Mouse (Mus musculus): ENCODE measurements at regions not wholly inside any gene's neighbourhood (a gene's known extent, or its start where the extent isn't known, plus 50 kb on each side); places are given as distances from the start of the nearest gene placed in this dataset.
A peak's percentile ranks its signal among the peaks of the same experiment; 100 is the strongest.

DNA sequence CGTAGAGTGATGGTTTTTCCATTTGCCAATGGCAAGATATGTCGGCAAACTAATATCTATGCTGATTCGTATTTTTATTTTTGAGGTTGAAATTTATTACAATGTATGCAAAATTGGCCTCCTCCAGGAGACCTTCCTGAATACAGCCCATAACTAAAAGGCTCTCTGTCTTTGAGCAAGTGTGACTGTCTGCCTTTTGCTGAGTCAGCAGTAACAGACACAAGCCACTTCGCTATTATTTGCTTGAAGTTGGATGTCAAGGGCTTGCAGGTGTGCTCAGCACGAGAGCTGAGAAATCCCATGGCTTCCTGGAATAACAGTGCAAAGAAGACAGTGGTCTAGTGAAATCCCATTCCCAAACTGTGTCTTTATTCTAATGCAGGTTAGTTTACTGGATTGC is 56.9 kb downstream of the Dmrt2 start:
- 81% methylated on average over 5 of the region's 5 CpGs for WGBS
- ATAC-seq (replicated peaks; ENCODE audit: low FRiP score, low read depth) (no peak), DNase-seq (ENCODE audit: low spot score) (no peak)
- no peaks in the 10 kb centered on the region for H3K4me1 ChIP-seq (replicated peaks; ENCODE audit: insufficient read depth, low read length)
- H3K4me3 ChIP-seq (replicated peaks; ENCODE audit: low read depth, low read length): no peak overlapping the region
- H3K27ac ChIP-seq: no peak overlapping the region
- H3K27me3 ChIP-seq (ENCODE audit: insufficient read depth, low read length): no peaks in the 10 kb centered on the region
- no peak overlapping the region for H3K9ac ChIP-seq (ENCODE audit: low read depth, low read length)
- no peaks in the 10 kb centered on the region for H3K36me3 ChIP-seq (ENCODE audit: insufficient read depth, low read length)
- H3K4me2 ChIP-seq (ENCODE audit: low read length): no peak overlapping the region
- no peak for TF ChIP-seq CTCF (IDR thresholded peaks at IDR 0.05; ENCODE audit: low read depth)
- H3K9me3 ChIP-seq (replicated peaks; ENCODE audit: low read length): no peaks in the 10 kb centered on the region

DNA sequence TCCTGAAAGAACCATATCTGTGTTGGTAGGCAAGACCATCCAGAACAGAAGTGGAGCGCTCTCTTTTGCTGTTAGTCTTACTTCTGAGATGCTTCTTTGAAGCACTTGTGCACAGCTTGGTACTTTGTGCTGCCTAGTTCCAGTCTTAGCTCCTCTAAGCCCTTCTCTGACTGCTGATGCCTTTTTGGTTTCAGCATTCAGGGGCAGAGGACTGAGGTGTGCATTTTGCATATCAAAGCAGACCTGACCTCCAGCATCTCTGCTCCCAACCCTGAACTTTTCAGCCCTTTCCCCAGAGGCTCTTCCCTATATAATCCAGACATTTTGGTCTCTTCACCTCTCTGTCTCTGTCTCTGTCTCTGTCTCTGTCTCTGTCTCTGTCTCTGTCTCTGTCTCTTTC is 57.4 kb downstream of the Dmrt2 start:
- no peak overlapping the region for H3K9ac ChIP-seq (ENCODE audit: low read depth, low read length)
- no peaks in the 10 kb centered on the region for H3K4me1 ChIP-seq (replicated peaks; ENCODE audit: insufficient read depth, low read length)
- no peaks in the 10 kb centered on the region for H3K9me3 ChIP-seq (replicated peaks; ENCODE audit: low read length)
- ATAC-seq (replicated peaks; ENCODE audit: low FRiP score, low read depth): no peak
- TF ChIP-seq CTCF (IDR thresholded peaks at IDR 0.05; ENCODE audit: low read depth): no peak
- 92% methylated on average over 1 of the region's 1 CpGs for WGBS
- H3K36me3 ChIP-seq (ENCODE audit: insufficient read depth, low read length): no peaks in the 10 kb centered on the region
- no peaks in the 10 kb centered on the region for H3K27me3 ChIP-seq (ENCODE audit: insufficient read depth, low read length)
- H3K4me3 ChIP-seq (replicated peaks; ENCODE audit: low read depth, low read length): no peak overlapping the region
- no peak overlapping the region for H3K27ac ChIP-seq
- no peak overlapping the region for H3K4me2 ChIP-seq (ENCODE audit: low read length)
- no peak for DNase-seq (ENCODE audit: low spot score)

GRCm38 (mm10) chr19:25778455-25778854 is 106.2 kb downstream of the Dmrt2 start:
- TF ChIP-seq CTCF (IDR thresholded peaks at IDR 0.05; ENCODE audit: low read depth): no peak
- Histone ChIP-seq H3K9me3 (replicated peaks; ENCODE audit: low read length) (no peaks in the 10 kb centered on the region), H3K27ac (no peak overlapping the region), H3K4me3 (replicated peaks; ENCODE audit: low read depth, low read length) (no peak overlapping the region), H3K4me1 (replicated peaks; ENCODE audit: insufficient read depth, low read length) (no peaks in the 10 kb centered on the region), H3K4me2 (ENCODE audit: low read length) (no peak overlapping the region), H3K36me3 (ENCODE audit: insufficient read depth, low read length) (no peaks in the 10 kb centered on the region), H3K9ac (ENCODE audit: low read depth, low read length) (no peak overlapping the region), H3K27me3 (ENCODE audit: insufficient read depth, low read length) (no peaks in the 10 kb centered on the region)
- ATAC-seq (replicated peaks; ENCODE audit: low FRiP score, low read depth): no peak
- DNase-seq (ENCODE audit: low spot score): no peak
- WGBS: 78% methylated on average over 4 of the region's 4 CpGs

DNA sequence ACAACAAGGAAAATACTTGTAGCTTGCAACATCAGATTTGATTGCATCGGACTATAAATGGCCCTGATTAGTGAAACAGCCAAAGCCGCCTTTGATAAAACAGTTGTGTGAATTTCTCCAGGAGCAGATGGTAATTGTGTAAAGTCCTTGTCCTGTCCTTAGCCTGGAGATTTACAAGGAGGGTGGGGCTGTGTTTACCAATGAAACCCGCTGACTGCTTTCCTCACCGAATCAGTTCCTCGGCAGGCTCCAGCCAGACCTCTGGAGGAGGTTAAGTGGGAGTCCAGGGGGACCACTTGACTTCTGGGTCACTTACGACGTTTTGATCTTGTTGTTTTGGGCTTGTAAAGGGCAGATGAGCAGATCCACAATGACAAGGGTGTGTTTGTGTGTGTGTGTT is 107.1 kb downstream of the Dmrt2 start:
- WGBS: 23% methylated on average over 7 of the region's 7 CpGs
- no peak for TF ChIP-seq CTCF (IDR thresholded peaks at IDR 0.05; ENCODE audit: low read depth)
- Histone ChIP-seq H3K9me3 (replicated peaks; ENCODE audit: low read length) (no peaks in the 10 kb centered on the region), H3K27me3 (ENCODE audit: insufficient read depth, low read length) (no peaks in the 10 kb centered on the region), H3K27ac (no peak overlapping the region), H3K4me3 (replicated peaks; ENCODE audit: low read depth, low read length) (no peak overlapping the region), H3K36me3 (ENCODE audit: insufficient read depth, low read length) (no peaks in the 10 kb centered on the region), H3K4me1 (replicated peaks; ENCODE audit: insufficient read depth, low read length) (no peaks in the 10 kb centered on the region), H3K4me2 (ENCODE audit: low read length) (no peak overlapping the region), H3K9ac (ENCODE audit: low read depth, low read length) (no peak overlapping the region)
- ATAC-seq (replicated peaks; ENCODE audit: low FRiP score, low read depth): no peak
- DNase-seq (ENCODE audit: low spot score): peak; percentile 24

- no peak overlapping the region for H3K4me2 ChIP-seq (ENCODE audit: low read length)
- no peaks in the 10 kb centered on the region for H3K36me3 ChIP-seq (ENCODE audit: insufficient read depth, low read length)
- H3K9me3 ChIP-seq (replicated peaks; ENCODE audit: low read length): no peaks in the 10 kb centered on the region
- no peak overlapping the region for H3K4me3 ChIP-seq (replicated peaks; ENCODE audit: low read depth, low read length)
- TF ChIP-seq CTCF (IDR thresholded peaks at IDR 0.05; ENCODE audit: low read depth): no peak
- 75% methylated on average over 7 of the region's 7 CpGs for WGBS
- no peak overlapping the region for H3K27ac ChIP-seq
- H3K27me3 ChIP-seq (ENCODE audit: insufficient read depth, low read length): no peaks in the 10 kb centered on the region
- no peak overlapping the region for H3K9ac ChIP-seq (ENCODE audit: low read depth, low read length)
- H3K4me1 ChIP-seq (replicated peaks; ENCODE audit: insufficient read depth, low read length): no peaks in the 10 kb centered on the region
- ATAC-seq (replicated peaks; ENCODE audit: low FRiP score, low read depth) (no peak), DNase-seq (ENCODE audit: low spot score) (no peak)
These were observed 109.1 kb downstream of the Dmrt2 start for GRCm38 (mm10) chr19:25781314-25781713.

GRCm38 (mm10) chr19:25802692-25803091 is 130.5 kb downstream of the Dmrt2 start:
- ATAC-seq (replicated peaks; ENCODE audit: low FRiP score, low read depth) (no peak), DNase-seq (ENCODE audit: low spot score) (no peak)
- Histone ChIP-seq H3K9ac (ENCODE audit: low read depth, low read length) (no peak overlapping the region), H3K36me3 (ENCODE audit: insufficient read depth, low read length) (no peaks in the 10 kb centered on the region), H3K4me1 (replicated peaks; ENCODE audit: insufficient read depth, low read length) (no peaks in the 10 kb centered on the region), H3K27me3 (ENCODE audit: insufficient read depth, low read length) (no peaks in the 10 kb centered on the region), H3K4me3 (replicated peaks; ENCODE audit: low read depth, low read length) (no peak overlapping the region), H3K9me3 (replicated peaks; ENCODE audit: low read length) (no peaks in the 10 kb centered on the region), H3K4me2 (ENCODE audit: low read length) (no peak overlapping the region), H3K27ac (no peak overlapping the region)
- WGBS: 72% methylated on average over 7 of the region's 7 CpGs
- no peak for TF ChIP-seq CTCF (IDR thresholded peaks at IDR 0.05; ENCODE audit: low read depth)

- Histone ChIP-seq H3K27ac (no peak overlapping the region), H3K9me3 (replicated peaks; ENCODE audit: low read length) (no peaks in the 10 kb centered on the region), H3K9ac (ENCODE audit: low read depth, low read length) (no peak overlapping the region), H3K4me1 (replicated peaks; ENCODE audit: insufficient read depth, low read length) (no peaks in the 10 kb centered on the region), H3K4me2 (ENCODE audit: low read length) (no peak overlapping the region), H3K36me3 (ENCODE audit: insufficient read depth, low read length) (no peaks in the 10 kb centered on the region), H3K27me3 (ENCODE audit: insufficient read depth, low read length) (no peaks in the 10 kb centered on the region), H3K4me3 (replicated peaks; ENCODE audit: low read depth, low read length) (no peak overlapping the region)
- no peak for TF ChIP-seq CTCF (IDR thresholded peaks at IDR 0.05; ENCODE audit: low read depth)
- ATAC-seq (replicated peaks; ENCODE audit: low FRiP score, low read depth) (no peak), DNase-seq (ENCODE audit: low spot score) (no peak)
- 60% methylated on average over 11 of the region's 11 CpGs for WGBS
These were observed 133.1 kb downstream of the Dmrt2 start for GRCm38 (mm10) chr19:25805351-25805750.

Data from kidney, postnatal 0 days (tissue).